Mouse (Mus musculus) hindbrain, postnatal 0 days (tissue): ENCODE data around the gene Zfp667. TPM values are rescaled to one million over a fixed set of nuclear protein-coding genes. Genes with fewer than 3 reads are reported as not detected.
"Not testable (repeated sequence)": the region's sequence is repeated elsewhere in the genome, so short reads cannot be mapped to it uniquely, and the experiment has no call there.

Source experiments
- ATAC-seq: fragments of 200-750 bp; cut with Nextera tagmentation; 2 replicates; pipeline ENCODE4 v1.8.0; 2017; ENCODE audit warnings: mild to moderate bottlenecking, moderate TSS enrichment, moderate library complexity
- DNase-seq: peaks from one replicate; pipeline ENCODE4 v3.0.0-alpha.2; 2015; ENCODE audit warnings: low spot score
- H3K27ac ChIP-seq: fragments of 300-500 bp; sonication (generic); 2 replicates; pipeline ENCODE4 v1.5.1; 2014; ENCODE audit warnings: mild to moderate bottlenecking
- H3K27me3 ChIP-seq: fragments of 300-500 bp; sonication (generic); 2 replicates; pipeline ENCODE4 v1.6.1; 2014; ENCODE audit warnings: low read length, mixed read lengths; ENCODE audit not compliant: insufficient read depth
- H3K36me3 ChIP-seq: fragments of 300-500 bp; sonication (generic); 2 replicates; pipeline ENCODE4 v1.6.1; 2014; ENCODE audit warnings: low read length, mixed read lengths; ENCODE audit not compliant: insufficient read depth
- H3K4me1 ChIP-seq: fragments of 300-500 bp; sonication (generic); 2 replicates; pipeline ENCODE4 v1.6.1; 2014; ENCODE audit warnings: antibody characterized with exemption, low read length, mixed read lengths; ENCODE audit not compliant: insufficient read depth
- H3K4me2 ChIP-seq: fragments of 300-500 bp; sonication (generic); 2 replicates; pipeline ENCODE4 v1.6.1; 2014; ENCODE audit warnings: low read depth, mild to moderate bottlenecking, low read length, moderate library complexity, mixed read lengths
- H3K4me3 ChIP-seq: fragments of 300-500 bp; sonication (generic); 2 replicates; pipeline ENCODE4 v1.5.1; 2014; ENCODE audit warnings: low read length
- H3K9ac ChIP-seq: fragments of 300-500 bp; sonication (generic); replicated peaks from 2 replicates; pipeline ENCODE4 v1.6.1; 2014; ENCODE audit warnings: mild to moderate bottlenecking, low read length, moderate library complexity, mixed read lengths
- H3K9me3 ChIP-seq: fragments of 300-500 bp; sonication (generic); 2 replicates; pipeline ENCODE4 v1.6.1; 2016; ENCODE audit warnings: low read length, mixed read lengths
- CTCF ChIP-seq: IDR thresholded peaks from 2 replicates; pipeline ENCODE4 v1.5.1; 2016; ENCODE audit warnings: antibody characterized with exemption, control low read depth, low read depth
- WGBS: fragments of 180-500 bp; shearing (Covaris S2); extraction: QIAGEN DNeasy Blood & Tissue Kit; methylation state at CpG from one replicate; pipeline ENCODE4 v1.1.7; 2014; 5-methylcytosine and 5-hydroxymethylcytosine counted together
- polyA plus RNA-seq: library from polyadenylated mRNA; unstranded; fragments of >200 nt; fragmentation: Nextera tagmentation; extraction: Ambion mirVana; gene quantifications from 2 replicates; pipeline ENCODE4 v1.2.1, GENCODE M21; 2015
- total RNA-seq: library from RNA; depleted of rRNA; stranded (reverse); fragments of >200 nt; gene quantifications from 2 replicates; pipeline ENCODE4 v1.2.3, GENCODE M21; 2014

Zfp667 gene
- total and polyA plus RNA-seq, 2 experiments from 2014 or later = 4.2 to 12.0 TPM

DNA sequence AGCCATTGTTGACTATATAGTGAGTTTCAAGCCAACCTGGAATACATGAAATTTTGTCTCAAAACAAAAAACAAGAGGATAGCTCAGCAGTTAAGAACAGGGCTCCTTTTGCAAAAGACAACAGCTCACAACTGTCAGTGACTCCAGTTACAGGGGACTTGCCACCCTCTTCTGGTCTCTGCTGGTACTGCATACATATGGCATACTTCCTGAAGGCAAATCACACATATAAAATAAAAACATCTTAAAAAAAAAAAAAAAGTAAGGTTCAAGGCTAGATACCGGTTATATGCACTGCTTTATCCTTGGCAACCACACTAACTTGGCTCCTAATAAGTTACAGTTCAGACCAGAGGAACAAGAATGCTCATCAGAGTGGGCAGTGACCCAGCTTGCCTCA is 3.6 kb upstream of the Zfp667 start:
- Histone ChIP-seq H3K36me3 (no peaks in the 10 kb centered on the region), H3K9ac (peak overlapping the region; percentile 62; the same call in 1 of the 2 replicates), H3K27ac (peak overlapping the region; percentile 86), H3K27me3 (no peaks in the 10 kb centered on the region), H3K9me3 (no peaks in the 10 kb centered on the region), H3K4me2 (peak overlapping the region; percentile 70), H3K4me1 (peaks cover 3% of the 10 kb centered on the region; the same call in 1 of the 2 replicates), H3K4me3 (peak overlapping the region; percentile 54)
- no peak for ATAC-seq
- peak; percentile 90 for DNase-seq
- TF ChIP-seq CTCF = peak; percentile 85
- WGBS = 0% methylated on average over 1 of the region's 1 CpGs

DNA sequence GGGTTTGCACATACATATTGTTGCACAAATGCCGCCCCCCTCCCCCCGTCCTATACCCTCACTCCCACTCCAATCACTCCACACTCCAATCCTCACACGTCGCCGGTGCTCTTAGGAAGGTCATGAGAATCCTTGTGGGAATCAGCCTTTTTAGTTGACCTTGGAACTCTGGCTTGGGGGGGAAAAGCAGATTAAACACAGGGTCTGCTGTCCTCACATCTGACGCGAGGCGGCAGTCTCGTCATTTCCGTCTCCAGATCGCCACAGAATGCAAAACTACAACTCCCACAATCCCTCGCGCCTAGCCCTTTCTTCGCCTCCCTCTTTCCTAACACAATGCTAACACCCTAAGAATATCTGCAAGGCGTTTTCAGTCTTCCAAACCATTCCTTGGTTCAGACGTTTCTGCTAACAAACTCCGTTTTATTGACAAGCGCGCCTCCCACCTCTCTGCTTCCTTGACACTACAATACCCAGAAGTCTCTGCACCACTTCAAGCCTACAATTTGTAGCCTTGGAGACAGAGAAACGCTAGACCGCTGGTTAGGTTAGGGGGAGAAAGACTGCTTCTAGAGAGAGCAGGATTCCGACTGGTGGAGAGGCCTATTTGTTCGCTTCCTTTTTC is 2.8 kb upstream of the Zfp667 start:
- 2% methylated on average over 23 of the region's 23 CpGs for WGBS
- Histone ChIP-seq H3K4me3 (peak overlapping the region; percentile 54), H3K9ac (peak overlapping the region; percentile 62), H3K4me1 (peaks cover 9% of the 10 kb centered on the region; the same call in 1 of the 2 replicates), H3K4me2 (peak overlapping the region; percentile 70), H3K27ac (peak overlapping the region; percentile 86), H3K9me3 (no peaks in the 10 kb centered on the region), H3K27me3 (no peaks in the 10 kb centered on the region), H3K36me3 (no peaks in the 10 kb centered on the region)
- DNase-seq = peak; percentile 91
- ATAC-seq = peak; percentile 80
- TF ChIP-seq CTCF = peak; percentile 67

DNA sequence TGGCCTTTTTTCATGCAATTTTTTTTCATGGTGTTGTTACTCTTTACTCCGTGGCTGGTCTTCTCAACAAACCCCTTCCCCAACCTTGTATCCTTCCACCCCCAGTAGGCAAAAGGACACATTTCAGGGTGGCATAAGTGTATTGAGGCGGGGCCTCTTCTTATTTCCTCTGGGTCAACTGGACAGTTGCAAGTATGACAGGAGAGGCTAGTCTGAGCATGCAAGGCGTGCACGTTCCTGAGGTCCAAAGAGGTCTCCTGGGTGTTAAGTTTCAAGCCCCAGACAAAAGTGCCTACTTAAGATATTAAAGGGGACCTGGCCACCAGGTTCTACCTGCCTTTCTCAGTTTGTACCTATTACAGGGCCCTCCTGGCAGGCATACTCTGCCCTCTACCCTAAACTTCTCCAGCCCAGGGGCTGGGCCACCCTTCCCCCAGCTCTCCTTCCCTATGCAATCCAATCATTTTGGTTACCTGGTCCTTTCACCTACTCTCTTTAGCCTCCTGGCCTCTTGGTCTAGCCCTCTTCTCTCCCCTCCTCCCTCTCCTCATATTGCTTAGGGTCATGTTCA is 1.9 kb upstream of the Zfp667 start:
- Histone ChIP-seq H3K4me3 (no peak overlapping the region), H3K4me2 (peak overlapping the region; percentile 70; the same call in 1 of the 2 replicates), H3K9me3 (no peaks in the 10 kb centered on the region), H3K27me3 (no peaks in the 10 kb centered on the region), H3K9ac (no peak overlapping the region), H3K27ac (no peak overlapping the region), H3K36me3 (no peaks in the 10 kb centered on the region), H3K4me1 (peaks cover 9% of the 10 kb centered on the region; the same call in 1 of the 2 replicates)
- WGBS = 91% methylated on average over 4 of the region's 4 CpGs
- ATAC-seq (no peak), DNase-seq (no peak)
- no peak for TF ChIP-seq CTCF

DNA sequence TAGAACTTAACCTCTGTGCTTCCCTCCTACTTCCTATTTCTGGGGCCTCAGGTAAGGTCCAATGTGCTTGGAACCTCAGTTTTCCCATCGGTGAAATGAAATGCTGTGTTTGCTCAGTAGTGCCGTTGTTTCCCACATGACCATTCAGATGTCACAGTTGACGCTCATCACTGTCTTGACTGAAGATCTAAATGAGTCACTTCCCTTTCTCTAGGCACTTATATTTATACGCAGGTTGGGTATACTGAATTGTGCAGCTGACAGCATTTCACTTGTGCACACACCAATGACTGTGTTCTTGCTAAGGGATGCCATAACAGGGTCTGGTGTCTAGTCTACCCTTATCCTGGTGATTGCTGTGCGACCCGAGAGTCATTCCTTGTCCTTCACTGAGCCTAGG is 1.0 kb upstream of the Zfp667 start:
- H3K36me3 ChIP-seq = no peaks in the 10 kb centered on the region
- peaks cover 9% of the 10 kb centered on the region; the same call in 1 of the 2 replicates for H3K4me1 ChIP-seq
- 94% methylated on average over 6 of the region's 6 CpGs for WGBS
- H3K4me2 ChIP-seq = peak overlapping the region; percentile 83
- no peak for TF ChIP-seq CTCF
- no peak overlapping the region for H3K4me3 ChIP-seq
- no peaks in the 10 kb centered on the region for H3K27me3 ChIP-seq
- H3K27ac ChIP-seq = peak overlapping the region; percentile 81; the same call in 1 of the 2 replicates
- ATAC-seq (no peak), DNase-seq (no peak)
- no peaks in the 10 kb centered on the region for H3K9me3 ChIP-seq
- H3K9ac ChIP-seq = no peak overlapping the region

DNA sequence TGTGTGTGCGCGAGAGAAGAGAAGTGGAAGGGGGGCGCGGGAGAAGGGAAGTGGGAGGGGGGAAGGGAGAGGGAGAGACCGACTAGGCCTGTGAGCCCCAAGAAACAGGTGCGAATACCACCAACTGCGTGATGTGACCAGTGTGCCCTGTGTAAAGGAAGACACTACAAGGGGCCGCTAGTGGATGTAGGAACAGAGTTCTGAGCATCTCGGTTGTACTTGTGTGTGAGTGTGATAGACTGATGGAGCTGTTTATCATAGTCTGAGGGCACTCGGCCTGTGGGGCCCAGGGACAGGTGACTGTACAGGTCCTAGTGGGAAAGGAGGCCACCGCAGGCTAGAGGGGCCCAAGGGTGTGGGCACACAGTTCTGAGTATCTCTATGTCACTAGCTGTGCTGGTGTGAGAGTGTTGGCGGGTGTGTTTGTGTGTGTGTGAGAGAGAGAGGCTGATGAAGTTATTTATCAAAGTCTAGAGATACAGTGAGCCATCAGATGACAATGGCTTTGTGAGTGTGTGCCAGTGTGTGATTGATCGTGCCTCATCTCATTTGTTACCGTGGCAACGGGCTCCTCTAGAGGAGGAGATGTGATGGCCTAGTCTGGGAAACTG is 647 bp downstream of the Zfp667 start:
- Histone ChIP-seq H3K4me3 (peak overlapping the region; percentile 49), H3K27me3 (no peaks in the 10 kb centered on the region), H3K9me3 (no peaks in the 10 kb centered on the region), H3K27ac (peak overlapping the region; percentile 81), H3K9ac (peak overlapping the region; percentile 61), H3K4me1 (peaks cover 9% of the 10 kb centered on the region; the same call in 1 of the 2 replicates), H3K4me2 (peak overlapping the region; percentile 83), H3K36me3 (no peaks in the 10 kb centered on the region)
- ATAC-seq = peak; percentile 13
- TF ChIP-seq CTCF = no peak
- 10% methylated on average over 15 of the region's 15 CpGs for WGBS
- DNase-seq = peak; percentile 79

DNA sequence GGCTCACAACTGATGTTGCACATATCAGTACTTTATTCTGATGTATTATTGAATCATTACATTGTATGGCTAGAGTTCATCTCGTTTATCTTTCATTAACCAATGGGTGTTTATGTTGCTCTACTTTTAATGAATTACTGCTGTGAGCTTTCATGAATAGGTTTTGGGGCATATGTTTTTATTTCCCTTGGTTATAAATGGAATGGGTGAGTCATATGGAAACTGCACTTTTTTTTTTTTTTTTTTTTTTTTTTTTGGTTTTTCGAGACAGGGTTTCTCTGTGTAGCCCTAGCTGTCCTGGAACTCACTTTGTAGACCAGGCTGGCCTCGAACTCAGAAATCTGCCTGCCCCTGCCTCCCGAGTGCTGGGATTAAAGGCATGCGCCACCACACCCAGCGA is 4.7 kb downstream of the Zfp667 start:
- not testable (repeated sequence) for H3K9ac ChIP-seq, DNase-seq, ATAC-seq, H3K9me3 ChIP-seq, H3K4me3 ChIP-seq, H3K4me2 ChIP-seq, H3K4me1 ChIP-seq, H3K27ac ChIP-seq, H3K27me3 ChIP-seq
- 91% methylated on average over 5 of the region's 6 CpGs for WGBS
- peaks cover 15% of the 10 kb centered on the region for H3K36me3 ChIP-seq

DNA sequence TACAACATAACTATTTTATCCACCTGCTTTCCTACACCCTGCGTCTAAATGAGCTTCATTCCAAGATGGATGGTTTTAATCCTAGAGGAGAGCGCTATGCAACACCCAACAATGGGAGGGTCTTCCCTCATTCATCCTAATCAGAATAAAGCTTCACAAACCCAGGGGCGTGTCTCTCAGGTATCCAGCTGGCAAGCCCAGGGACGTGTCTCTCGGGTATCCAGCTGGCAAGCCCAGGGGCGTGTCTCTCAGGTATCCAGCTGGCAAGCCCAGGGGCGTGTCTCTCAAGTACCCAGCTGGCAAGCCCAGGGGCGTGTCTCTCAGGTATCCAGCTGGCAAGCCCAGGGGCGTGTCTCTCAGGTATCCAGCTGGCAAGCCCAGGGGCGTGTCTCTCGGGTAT is 14.4 kb downstream of the Zfp667 start:
- not testable (repeated sequence) for H3K27me3 ChIP-seq, H3K27ac ChIP-seq, DNase-seq, H3K4me1 ChIP-seq, ATAC-seq, H3K9ac ChIP-seq, H3K9me3 ChIP-seq, H3K4me2 ChIP-seq, H3K4me3 ChIP-seq
- 77% methylated on average over 11 of the region's 11 CpGs for WGBS
- peaks cover 22% of the 10 kb centered on the region for H3K36me3 ChIP-seq
